Mouse (Mus musculus): Measurements from ENCODE around the gene Prepl. TPM values are rescaled to one million over a fixed set of nuclear protein-coding genes. Genes with fewer than 3 reads are reported as not detected.

The Prepl gene
- total and polyA plus RNA-seq, 2 experiments from 2014 or later = 94.0 to 124 TPM

GRCm38 (mm10) chr17:85020343-85020742 lies 69.7 kb downstream of the Prepl start:
- ATAC-seq (no peak), DNase-seq (ENCODE audit: low spot score) (no peak)
- 86% methylated on average over 3 of the region's 3 CpGs for WGBS
- TF ChIP-seq CTCF (IDR thresholded peaks at IDR 0.05; ENCODE audit: low read depth) = no peak
- Histone ChIP-seq H3K4me2 (ENCODE audit: low read depth, low read length) (no peak overlapping the region), H3K9me3 (ENCODE audit: low read length) (no peaks in the 10 kb centered on the region), H3K27ac (no peak overlapping the region), H3K9ac (replicated peaks; ENCODE audit: low read length) (no peak overlapping the region), H3K27me3 (ENCODE audit: insufficient read depth, low read length) (no peaks in the 10 kb centered on the region), H3K4me1 (ENCODE audit: insufficient read depth, low read length) (no peaks in the 10 kb centered on the region), H3K4me3 (ENCODE audit: low read length) (no peak overlapping the region), H3K36me3 (ENCODE audit: insufficient read depth, low read length) (no peaks in the 10 kb centered on the region)

DNA sequence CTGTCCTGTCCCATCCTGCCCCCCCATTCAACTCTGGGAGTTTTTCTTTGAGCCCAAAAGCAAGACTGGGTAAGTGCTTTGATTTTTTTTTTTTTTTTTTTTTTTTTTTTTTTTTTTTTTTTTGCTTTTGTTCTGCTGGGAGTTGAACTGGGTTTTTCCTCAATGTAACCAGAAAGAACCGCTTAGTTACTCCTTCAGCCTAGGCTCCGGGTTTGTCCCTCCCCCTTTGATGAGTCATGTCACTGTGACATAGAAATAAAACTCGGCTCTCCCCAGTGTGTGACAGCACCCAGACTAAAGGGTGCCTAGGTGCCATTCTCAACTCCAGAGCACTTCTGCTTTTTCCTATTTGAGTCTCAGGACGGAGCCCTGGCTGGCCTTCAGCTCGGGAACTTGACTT lies 71.2 kb downstream of the Prepl start:
- 84% methylated on average over 5 of the region's 5 CpGs for WGBS
- H3K27me3 ChIP-seq (ENCODE audit: insufficient read depth, low read length) = no peaks in the 10 kb centered on the region
- no peak overlapping the region for H3K9ac ChIP-seq (replicated peaks; ENCODE audit: low read length)
- H3K36me3 ChIP-seq (ENCODE audit: insufficient read depth, low read length) = no peaks in the 10 kb centered on the region
- ATAC-seq (no peak), DNase-seq (ENCODE audit: low spot score) (no peak)
- no peak overlapping the region for H3K4me3 ChIP-seq (ENCODE audit: low read length)
- H3K9me3 ChIP-seq (ENCODE audit: low read length) = no peaks in the 10 kb centered on the region
- TF ChIP-seq CTCF (IDR thresholded peaks at IDR 0.05; ENCODE audit: low read depth) = no peak
- no peak overlapping the region for H3K27ac ChIP-seq
- H3K4me1 ChIP-seq (ENCODE audit: insufficient read depth, low read length) = no peaks in the 10 kb centered on the region
- H3K4me2 ChIP-seq (ENCODE audit: low read depth, low read length) = no peak overlapping the region

- no peaks in the 10 kb centered on the region for H3K4me1 ChIP-seq (ENCODE audit: insufficient read depth, low read length)
- DNase-seq (ENCODE audit: low spot score) (no peak), ATAC-seq (no peak)
- no peak overlapping the region for H3K27ac ChIP-seq
- no peaks in the 10 kb centered on the region for H3K27me3 ChIP-seq (ENCODE audit: insufficient read depth, low read length)
- H3K9ac ChIP-seq (replicated peaks; ENCODE audit: low read length) = no peak overlapping the region
- H3K4me2 ChIP-seq (ENCODE audit: low read depth, low read length) = no peak overlapping the region
- H3K36me3 ChIP-seq (ENCODE audit: insufficient read depth, low read length) = no peaks in the 10 kb centered on the region
- 89% methylated on average over 3 of the region's 3 CpGs for WGBS
- no peak overlapping the region for H3K4me3 ChIP-seq (ENCODE audit: low read length)
- no peak for TF ChIP-seq CTCF (IDR thresholded peaks at IDR 0.05; ENCODE audit: low read depth)
- H3K9me3 ChIP-seq (ENCODE audit: low read length) = no peaks in the 10 kb centered on the region
These were observed 71.7 kb downstream of the Prepl start for GRCm38 (mm10) chr17:85018344-85018743.

- Histone ChIP-seq H3K36me3 (ENCODE audit: insufficient read depth, low read length) (no peaks in the 10 kb centered on the region), H3K9me3 (ENCODE audit: low read length) (no peaks in the 10 kb centered on the region), H3K4me1 (ENCODE audit: insufficient read depth, low read length) (no peaks in the 10 kb centered on the region), H3K27me3 (ENCODE audit: insufficient read depth, low read length) (no peaks in the 10 kb centered on the region), H3K27ac (no peak overlapping the region), H3K9ac (replicated peaks; ENCODE audit: low read length) (no peak overlapping the region), H3K4me3 (ENCODE audit: low read length) (no peak overlapping the region), H3K4me2 (ENCODE audit: low read depth, low read length) (no peak overlapping the region)
- no peak for ATAC-seq
- DNase-seq (ENCODE audit: low spot score) = no peak
- no peak for TF ChIP-seq CTCF (IDR thresholded peaks at IDR 0.05; ENCODE audit: low read depth)
- 91% methylated on average over 3 of the region's 3 CpGs for WGBS
These were observed 75.4 kb downstream of the Prepl start for GRCm38 (mm10) chr17:85014632-85015031.

- Histone ChIP-seq H3K36me3 (ENCODE audit: insufficient read depth, low read length) (no peaks in the 10 kb centered on the region), H3K4me2 (ENCODE audit: low read depth, low read length) (no peak overlapping the region), H3K27me3 (ENCODE audit: insufficient read depth, low read length) (no peaks in the 10 kb centered on the region), H3K4me3 (ENCODE audit: low read length) (no peak overlapping the region), H3K4me1 (ENCODE audit: insufficient read depth, low read length) (no peaks in the 10 kb centered on the region), H3K27ac (no peak overlapping the region), H3K9ac (replicated peaks; ENCODE audit: low read length) (no peak overlapping the region), H3K9me3 (ENCODE audit: low read length) (no peaks in the 10 kb centered on the region)
- DNase-seq (ENCODE audit: low spot score) (no peak), ATAC-seq (no peak)
- WGBS = 71% methylated on average over 6 of the region's 6 CpGs
- no peak for TF ChIP-seq CTCF (IDR thresholded peaks at IDR 0.05; ENCODE audit: low read depth)
These were observed 76.6 kb downstream of the Prepl start for GRCm38 (mm10) chr17:85013485-85013884.

Other genes with a start within 250 kb of the Prepl start
- gene Ppm1b, start 133.5 kb downstream of the Prepl start, total RNA-seq (2014; rRNA removed) = 48.1 and 49.1 TPM in 2 replicates
- gene Ppm1b, start 133.5 kb downstream of the Prepl start, polyA plus RNA-seq (2015; fragmentation: Nextera tagmentation; extraction: Ambion mirVana) = 61.8 and 62.6 TPM in 2 replicates
- gene Slc3a1, start 61.9 kb downstream of the Prepl start, total RNA-seq (2014; rRNA removed) = 0.10 TPM in 1 of 2 replicates, not detected in the other
- gene Slc3a1, start 61.9 kb downstream of the Prepl start, polyA plus RNA-seq (2015; fragmentation: Nextera tagmentation; extraction: Ambion mirVana) = 0.10 and 0.19 TPM in 2 replicates
- 5.2 and 8.4 TPM in 2 replicates for gene Camkmt, start 311 bp upstream of the Prepl start, total RNA-seq (2014; rRNA removed)
- 15.4 and 15.9 TPM in 2 replicates for gene Camkmt, start 311 bp upstream of the Prepl start, polyA plus RNA-seq (2015; fragmentation: Nextera tagmentation; extraction: Ambion mirVana)

All from hindbrain, postnatal 0 days (tissue).